Mouse (Mus musculus): ENCODE results near the gene Prdx5.
A peak's percentile ranks its signal among the peaks of the same experiment; 100 is the strongest.

The Prdx5 gene

DNA sequence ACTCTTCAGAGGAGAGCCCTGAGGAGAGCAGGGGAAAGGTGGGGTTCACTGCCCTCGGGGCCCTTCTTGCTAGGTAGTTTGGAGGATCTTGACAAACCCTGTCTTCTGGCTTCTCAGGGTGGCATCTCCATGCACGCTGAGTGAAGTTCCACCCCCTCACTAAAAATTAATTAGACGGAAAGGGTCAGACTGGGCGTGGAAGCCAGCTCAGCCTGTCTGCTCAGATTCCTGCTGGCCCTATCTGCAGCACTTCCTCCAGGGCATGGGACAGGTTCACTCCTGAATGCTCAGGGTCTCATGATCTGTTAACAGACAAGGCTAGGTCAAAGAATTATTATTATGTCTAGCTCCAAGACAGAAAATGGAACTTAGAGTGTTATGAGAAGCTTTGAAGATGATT lies 17.4 kb downstream of the Prdx5 start:
- no peak for DNase-seq (ENCODE audit: low spot score in 2 of 2)

DNA sequence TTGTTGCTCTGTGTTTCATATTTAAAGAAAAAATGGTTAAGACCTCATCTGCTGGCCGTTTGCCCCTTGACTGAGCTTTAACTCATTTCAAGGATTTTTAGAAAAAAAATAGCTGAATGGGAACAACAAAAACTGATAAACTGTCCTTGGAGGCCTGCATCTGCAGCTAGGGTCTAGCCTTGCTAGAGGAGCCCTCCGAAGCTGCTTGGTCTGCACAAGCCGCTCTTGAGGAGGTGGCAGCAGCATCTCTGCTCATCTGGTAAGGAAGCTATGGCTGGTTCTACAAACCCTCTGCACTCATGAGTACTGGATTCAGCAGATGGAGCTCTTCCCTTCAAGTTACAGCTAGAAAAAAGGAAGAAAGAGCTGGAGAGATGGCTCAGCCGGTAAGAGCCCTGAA lies 31.9 kb downstream of the Prdx5 start:
- DNase-seq (ENCODE audit: low spot score in 2 of 2): no peak

DNA sequence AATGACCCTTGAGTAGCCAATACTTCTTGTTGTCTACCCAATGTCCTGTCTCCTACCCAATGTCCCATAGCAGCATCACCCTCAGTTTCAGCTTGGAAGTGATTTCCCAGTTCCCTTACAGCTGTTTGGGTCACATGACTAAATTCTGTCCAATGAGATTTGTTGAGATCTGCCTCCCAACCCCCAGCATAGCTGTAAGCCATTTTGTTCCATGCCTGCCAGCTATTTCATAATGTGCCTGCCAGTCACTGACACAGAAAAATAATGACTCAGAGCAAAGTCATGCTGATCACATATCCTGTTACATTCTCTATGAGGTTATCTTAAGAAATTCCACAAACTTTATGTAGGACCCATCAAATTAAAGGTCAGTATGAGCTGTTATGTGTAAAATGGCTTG lies 33.1 kb downstream of the Prdx5 start:
- no peak for DNase-seq (ENCODE audit: low spot score in 2 of 2)

DNA sequence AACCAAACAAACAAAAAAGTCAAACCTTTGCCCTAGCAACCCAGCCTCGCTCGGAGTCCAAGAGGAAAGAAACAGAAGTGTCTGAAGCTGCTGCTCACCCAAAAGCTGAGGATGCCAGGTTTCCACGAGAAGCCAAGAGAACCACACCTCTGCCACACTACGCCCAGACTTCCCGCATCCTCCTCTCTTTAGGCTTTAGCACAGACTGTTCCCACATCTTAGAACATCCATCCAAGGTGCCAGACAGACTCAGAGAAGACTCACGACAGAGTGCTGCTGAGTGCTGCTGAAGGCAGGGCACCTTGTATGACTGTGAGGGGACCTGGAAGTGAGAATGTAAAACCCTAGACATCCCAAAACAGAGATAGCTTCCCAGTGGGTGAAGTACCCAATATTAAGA lies 34.1 kb downstream of the Prdx5 start:
- no peak for DNase-seq (ENCODE audit: low spot score in 2 of 2)

DNA sequence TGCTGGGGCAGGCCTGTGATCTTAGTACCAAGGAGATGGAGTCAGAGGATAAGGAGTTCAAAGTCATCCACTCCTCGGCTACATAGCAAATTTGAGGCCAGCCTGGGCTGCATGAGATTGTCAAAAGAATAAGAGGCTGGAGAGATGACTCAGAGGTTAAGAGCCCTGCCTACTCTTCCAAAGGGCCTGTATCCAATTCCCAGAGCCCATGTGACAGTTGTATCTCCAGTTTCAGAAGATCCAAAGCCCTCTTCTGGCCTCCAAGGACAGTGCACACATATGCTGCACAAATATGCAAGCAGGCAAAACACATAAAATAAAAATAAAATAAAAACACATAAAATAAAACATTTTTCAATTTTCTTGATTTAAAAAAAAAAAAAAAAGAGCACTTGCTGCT lies 35.6 kb downstream of the Prdx5 start:
- DNase-seq (ENCODE audit: low spot score in 2 of 2): no peak

DNA sequence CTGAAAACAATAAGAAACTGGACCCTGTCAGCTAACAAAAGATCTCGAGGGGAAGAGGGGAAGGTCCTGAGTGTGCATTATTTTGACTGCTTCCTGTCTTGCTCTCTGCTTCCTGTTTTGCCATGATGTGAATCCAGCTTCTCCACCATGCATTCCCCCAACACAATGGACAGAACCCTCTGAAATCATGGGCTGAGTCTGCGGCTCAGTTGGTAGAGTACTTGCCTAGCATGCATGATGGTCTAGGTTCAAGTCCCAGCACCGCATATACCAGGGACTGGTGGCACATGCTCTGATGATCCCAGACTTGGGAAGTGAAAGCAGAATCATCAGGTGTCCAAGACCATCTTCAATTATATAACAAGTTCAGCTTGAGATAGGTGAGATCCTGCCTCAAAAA lies 37.2 kb downstream of the Prdx5 start:
- DNase-seq (ENCODE audit: low spot score in 2 of 2): no peak

DNA sequence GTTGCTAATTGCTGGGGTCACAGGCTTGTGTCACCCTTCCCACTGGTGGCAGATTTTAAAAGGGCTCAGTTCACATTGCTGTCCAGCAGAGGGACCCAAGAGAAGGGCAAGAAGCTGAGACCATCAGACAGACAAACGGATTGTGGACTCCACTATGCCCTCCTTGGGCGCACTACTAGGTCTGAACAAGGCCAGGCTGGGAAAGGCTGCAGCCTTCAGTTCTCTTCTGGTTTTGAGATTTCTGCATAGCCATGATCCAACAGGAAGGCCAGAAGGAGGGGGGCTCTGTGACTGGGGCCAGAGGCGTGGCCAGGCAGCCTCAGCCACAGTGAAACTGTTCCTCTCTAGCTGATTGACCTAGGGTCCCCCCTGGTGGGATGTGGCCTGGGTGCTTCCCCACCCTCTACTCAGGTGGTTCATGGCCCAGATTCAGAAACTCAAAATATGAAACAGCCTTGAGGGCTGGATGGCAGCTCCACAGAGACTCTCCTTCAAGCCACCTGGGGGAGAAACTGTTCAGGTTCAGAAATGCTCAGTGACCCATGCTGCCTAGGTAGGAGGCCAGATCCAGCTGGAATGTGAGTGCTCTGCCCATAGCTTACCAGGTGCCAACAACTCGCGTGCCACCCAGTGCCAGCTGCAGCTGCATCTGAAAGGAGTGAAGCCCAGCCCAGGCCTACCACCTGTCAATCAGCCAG lies 38.2 kb downstream of the Prdx5 start:
- peak in 1 of 2 experiments; percentile 40 for DNase-seq (ENCODE audit: low spot score in 2 of 2)

DNA sequence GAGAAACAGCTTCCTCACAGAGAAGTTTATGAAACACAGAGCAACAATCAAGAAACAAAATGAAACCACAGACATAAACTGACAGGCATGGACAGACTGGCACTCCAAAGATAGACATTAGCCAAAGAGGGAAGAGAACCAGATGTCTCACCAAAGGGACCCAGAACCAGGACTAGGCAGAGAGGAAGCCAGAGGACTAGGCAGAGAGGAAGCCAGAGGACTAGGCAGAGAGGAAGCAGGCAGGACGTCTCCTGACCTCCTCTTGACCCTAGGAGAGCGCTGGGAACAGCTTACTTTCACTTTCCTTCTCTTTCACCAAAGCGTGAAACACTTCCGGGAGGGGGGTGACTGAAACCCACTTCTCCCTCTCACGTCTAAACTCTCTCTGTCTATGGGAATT lies 40.6 kb downstream of the Prdx5 start:
- peak in 1 of 2 experiments; percentile 37 for DNase-seq (ENCODE audit: low spot score in 2 of 2)

DNA sequence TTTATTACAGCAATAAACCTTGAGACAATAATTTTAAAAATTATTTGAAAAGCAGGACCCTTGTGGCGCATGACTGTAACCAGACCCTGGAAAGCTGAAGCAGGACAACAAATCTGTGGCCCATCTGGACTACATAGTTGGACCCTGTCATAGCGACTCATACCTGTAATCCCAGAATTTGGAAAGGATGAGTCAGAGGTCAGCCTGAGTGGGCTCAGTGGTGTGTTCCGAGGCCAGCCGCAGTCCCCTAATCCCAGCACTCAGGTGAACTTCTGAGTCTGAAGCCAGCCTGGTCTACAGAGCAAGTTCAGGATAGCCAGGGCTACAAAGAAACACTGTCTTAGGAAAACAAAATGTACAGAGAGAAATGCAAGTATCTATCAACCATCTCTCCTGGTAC lies 48.5 kb downstream of the Prdx5 start:
- DNase-seq (ENCODE audit: low spot score in 2 of 2): no peak

DNA sequence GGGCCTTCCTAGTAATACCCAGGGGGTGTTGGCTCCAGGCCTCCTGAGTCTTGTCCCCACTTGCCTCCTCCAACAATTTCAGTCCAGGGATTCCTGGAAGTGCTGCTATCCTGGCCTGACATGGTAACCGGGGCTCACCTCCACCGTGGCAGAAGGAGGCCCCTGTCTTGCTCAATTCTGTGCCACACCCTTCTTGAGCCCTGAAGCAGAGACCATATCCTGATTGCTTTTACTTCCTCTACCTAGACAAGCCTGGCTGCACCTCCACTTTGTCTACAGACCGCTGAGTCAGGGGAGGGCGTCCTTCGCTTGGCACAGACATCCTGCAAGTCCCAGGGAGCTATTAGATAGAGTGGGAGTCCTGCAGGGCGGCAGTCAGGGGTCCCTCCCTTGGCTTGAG lies 49.2 kb downstream of the Prdx5 start:
- DNase-seq (ENCODE audit: low spot score in 2 of 2): peak in 1 of 2 experiments; percentile 44

DNA sequence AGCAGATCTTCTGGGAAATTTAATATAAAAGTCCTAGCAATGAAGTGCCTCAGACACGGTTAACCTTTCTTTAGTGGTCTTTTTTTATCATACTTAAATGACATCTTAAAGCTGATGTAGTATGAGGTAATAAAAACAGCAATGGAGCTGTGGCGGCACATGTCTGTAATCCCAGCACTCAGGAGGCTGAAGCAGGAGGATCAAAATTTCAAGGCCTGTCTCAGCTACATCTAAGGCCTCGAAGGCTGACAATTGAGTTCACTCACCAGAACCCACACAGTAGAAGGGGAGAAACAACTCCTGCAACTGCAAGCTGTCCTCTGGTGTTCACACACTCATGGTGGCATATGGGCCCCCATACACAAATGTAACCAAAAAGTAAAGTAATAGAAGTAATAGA lies 49.9 kb downstream of the Prdx5 start:
- no peak for DNase-seq (ENCODE audit: low spot score in 2 of 2)

DNA sequence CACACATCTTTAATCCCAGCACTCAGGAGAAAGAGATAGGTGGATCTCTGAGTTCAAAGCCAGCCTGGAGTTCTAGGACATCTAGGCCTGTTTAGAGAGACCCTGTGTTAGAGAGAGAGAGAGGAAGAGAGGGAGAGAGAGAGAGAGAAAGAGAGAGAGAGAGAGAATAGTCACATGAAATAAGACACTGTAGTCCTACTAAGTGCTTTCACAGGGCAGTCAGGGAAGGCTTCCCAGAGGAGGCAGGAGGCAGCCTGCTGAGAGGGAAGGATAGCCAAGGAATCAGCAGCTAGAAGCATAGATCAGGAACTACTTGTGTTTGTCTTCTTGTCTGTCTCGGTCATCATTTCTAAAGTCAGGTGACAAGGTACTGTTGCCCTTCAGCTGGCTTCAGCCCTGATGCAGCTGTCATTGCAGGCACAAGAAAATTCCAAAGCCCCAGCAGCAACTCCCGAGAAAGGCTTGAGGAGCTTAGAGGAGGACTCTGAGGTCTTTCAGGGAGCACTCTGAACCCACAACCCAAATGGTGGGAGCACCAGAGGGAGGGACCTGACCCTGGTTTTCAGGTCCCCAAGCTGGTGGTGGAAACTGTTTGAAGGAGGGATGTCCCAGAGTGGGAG lies 50.8 kb downstream of the Prdx5 start:
- no peak for DNase-seq (ENCODE audit: low spot score in 2 of 2)

DNA sequence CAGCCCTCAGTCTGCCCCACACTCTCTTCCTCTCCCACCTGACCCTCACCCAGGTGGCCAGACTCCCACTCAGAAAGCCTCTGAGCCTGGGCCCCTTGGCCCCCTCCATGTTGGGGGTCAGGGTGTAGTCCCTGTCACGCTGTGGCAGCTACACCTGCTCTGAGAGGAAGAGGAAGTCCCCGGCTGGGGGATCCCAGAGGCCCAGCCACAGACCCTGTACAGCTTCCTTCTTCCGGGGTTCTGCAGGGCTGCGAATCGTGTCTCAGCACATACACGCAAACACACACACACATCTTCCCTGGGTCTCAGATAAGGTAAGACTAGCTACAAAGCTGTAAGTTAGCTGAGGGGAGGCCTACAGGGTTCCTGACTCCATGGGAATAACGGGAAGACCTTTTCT lies 51.9 kb downstream of the Prdx5 start, which contains the start of gene Ccdc88b:
Ccdc88b (minus strand) TSS at position 181 of the 400 bp plus-strand sequence.
- peak; percentile 63 to 69 for DNase-seq (ENCODE audit: low spot score in 2 of 2)

DNA sequence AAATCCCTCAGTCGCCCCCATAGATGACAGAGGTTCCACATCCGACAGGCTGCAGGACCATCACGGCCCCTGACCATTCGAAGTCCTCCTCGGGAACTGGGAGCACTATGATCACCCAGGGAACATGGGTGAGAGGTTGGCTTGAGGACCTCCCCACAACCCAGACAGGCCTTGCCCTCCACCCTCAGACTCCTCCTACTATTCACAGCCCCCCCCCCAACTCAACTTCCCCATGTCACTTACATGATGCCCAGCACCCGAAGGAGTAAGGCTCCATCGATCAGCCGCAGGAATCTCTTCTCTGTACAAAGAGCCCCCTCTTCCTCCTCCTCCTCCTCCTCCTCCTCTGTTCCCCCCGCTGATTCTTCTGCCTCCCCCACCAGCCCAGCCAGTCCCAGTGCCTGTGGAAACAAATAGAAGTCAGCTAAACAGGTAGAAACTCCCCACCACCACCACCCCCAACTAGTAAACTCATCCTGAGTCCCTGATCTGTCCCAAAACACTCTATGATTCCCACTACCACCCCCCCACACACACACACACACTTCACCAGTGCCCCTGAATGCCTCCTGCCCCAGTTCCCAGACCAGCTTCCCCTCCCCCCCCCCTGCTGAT lies 52.4 kb downstream of the Prdx5 start:
- no peak for DNase-seq (ENCODE audit: low spot score in 2 of 2)

DNA sequence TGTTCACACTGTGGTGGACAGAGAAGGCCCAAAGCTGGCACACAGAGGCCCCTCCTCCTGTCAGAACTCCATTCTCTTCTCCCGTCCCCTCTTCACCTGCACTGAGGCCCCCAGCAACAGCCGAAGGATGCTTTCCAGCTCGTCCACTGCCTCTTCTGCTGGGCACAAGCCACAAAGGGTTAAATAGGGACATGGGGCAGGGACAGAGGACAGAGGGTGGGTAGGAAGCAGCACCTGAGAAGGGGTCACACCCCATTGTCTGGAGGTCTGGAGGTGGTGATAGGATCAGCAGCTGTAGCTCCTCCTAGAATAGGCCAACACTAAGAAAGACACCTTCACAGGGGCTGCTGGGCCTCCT lies 52.9 kb downstream of the Prdx5 start:
- no peak for DNase-seq (ENCODE audit: low spot score in 2 of 2)

All from spleen, postnatal 14 days (tissue).